Mouse (Mus musculus): ENCODE measurements around the gene Sarnp. TPM values are rescaled to one million over a fixed set of nuclear protein-coding genes. Genes with fewer than 3 reads are reported as not detected.

The Sarnp gene
- 198 and 235 TPM in 2 replicates for polyA plus RNA-seq (2016; fragmentation: Nextera tagmentation; extraction: Ambion mirVana)

DNA sequence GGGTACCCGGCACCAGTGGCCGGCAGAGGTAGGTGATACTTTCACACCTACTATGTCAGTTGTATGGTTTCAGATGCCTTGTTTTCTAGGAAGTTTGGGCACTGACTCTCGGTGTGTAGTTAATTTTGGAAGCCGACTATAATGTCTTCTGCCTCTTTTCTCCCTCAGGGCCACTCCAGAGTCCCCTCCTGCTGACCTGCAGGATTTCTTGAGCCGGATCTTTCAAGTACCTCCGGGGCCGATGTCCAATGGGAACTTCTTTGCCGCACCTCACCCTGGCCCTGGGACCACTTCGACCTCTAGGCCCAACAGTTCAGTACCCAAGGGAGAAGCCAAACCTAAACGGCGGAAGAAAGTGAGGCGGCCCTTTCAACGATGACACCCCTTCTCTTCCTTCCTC, at the start of gene Sarnp:
Sarnp (plus strand) TSS at position 301 of the 400 bp plus-strand sequence.
- no peak within 1 kb of the TSS for H3K9ac ChIP-seq
- H3K4me2 ChIP-seq (replicated peaks): no peak within 1 kb of the TSS
- H3K9me3 ChIP-seq: no peaks in the 10 kb centered on the region
- WGBS: 92% methylated on average over 13 of the region's 13 CpGs
- H3K4me3 ChIP-seq: no peak within 1 kb of the TSS
- no peak for ATAC-seq (ENCODE audit: low FRiP score, low read depth)
- no peak within 1 kb of the TSS for H3K27ac ChIP-seq
- H3K4me1 ChIP-seq: peaks cover 8% of the 10 kb centered on the region; the same call in 1 of the 2 replicates
- no peaks in the 10 kb centered on the region for H3K27me3 ChIP-seq (replicated peaks)
- peaks cover 58% of the 10 kb centered on the region for H3K36me3 ChIP-seq

DNA sequence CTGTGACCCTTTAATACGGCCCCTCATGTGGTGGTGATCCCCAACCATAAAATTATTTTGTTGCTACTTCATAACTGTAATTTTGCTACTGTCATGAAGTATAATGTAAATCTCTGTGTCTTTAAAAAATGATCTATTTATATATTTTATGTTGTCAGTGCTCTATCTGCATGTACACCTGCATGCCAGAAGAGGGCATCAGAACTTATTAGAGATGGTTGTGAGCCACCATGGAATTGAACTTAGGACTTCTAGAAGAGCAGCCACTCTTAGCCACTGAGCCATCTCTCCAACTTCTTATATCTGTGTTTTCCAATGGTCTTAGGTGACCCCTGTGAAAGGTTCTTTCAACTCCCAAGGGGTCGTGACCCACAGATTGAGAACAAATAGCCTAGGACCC, 44.2 kb upstream of the Sarnp start:
- H3K36me3 ChIP-seq: peaks cover 4% of the 10 kb centered on the region; the same call in 1 of the 2 replicates
- WGBS: 81% methylated on average over 2 of the region's 2 CpGs
- H3K9ac ChIP-seq: no peak overlapping the region

DNA sequence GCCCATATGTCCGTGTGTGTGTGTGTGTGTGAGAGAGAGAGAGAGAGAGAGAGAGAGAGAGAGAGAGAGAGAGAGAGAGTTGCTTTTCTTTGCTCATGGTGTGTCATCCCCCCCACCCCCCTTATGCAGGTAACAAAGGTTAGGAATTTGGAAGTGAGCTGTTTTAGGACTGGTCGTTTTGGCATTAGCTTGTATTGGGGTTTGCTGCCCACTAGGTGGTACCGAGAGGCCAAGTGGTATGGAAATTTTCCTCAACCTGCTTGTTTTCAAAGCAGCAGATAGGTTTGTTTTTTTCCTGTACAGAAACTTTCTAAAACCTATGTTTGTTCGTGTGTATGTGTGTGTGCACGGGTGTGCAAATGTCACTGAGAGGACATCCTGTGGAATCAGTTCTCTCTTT, 43.4 kb upstream of the Sarnp start:
- ATAC-seq (ENCODE audit: low FRiP score, low read depth): no peak
- H3K4me1 ChIP-seq: no peaks in the 10 kb centered on the region
- WGBS: 30% methylated on average over 5 of the region's 5 CpGs

More for the DNA sequence above, 44.2 kb upstream of the Sarnp start:
- H3K4me1 ChIP-seq: no peaks in the 10 kb centered on the region
- H3K27me3 ChIP-seq (replicated peaks): no peaks in the 10 kb centered on the region
- no peaks in the 10 kb centered on the region for H3K9me3 ChIP-seq
- no peak for ATAC-seq (ENCODE audit: low FRiP score, low read depth)
- no peak overlapping the region for H3K27ac ChIP-seq
- no peak overlapping the region for H3K4me3 ChIP-seq
- no peak overlapping the region for H3K4me2 ChIP-seq (replicated peaks)

DNA sequence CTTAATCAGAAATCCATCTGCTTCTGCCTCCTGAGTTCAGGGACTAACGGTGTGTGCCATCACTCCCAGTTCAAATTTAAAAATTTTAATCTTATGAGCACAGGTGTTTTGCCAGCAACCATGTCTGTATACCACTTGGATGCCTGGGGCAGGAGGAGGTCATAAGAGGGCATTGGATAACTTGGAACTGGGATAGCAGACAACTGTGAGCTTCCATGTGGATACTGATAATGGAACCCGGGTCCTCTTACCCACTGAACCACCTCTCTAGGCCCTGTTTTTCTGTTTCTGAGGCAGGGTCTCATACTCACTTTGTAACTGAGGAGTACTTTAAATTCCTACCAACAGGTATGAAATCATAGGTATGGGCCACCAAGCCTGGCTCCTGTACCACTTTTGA, 38.7 kb upstream of the Sarnp start:
- WGBS: 92% methylated on average over 2 of the region's 2 CpGs
- H3K9me3 ChIP-seq: no peaks in the 10 kb centered on the region
- H3K27me3 ChIP-seq (replicated peaks): no peaks in the 10 kb centered on the region
- no peak overlapping the region for H3K4me3 ChIP-seq
- no peak for ATAC-seq (ENCODE audit: low FRiP score, low read depth)
- no peak overlapping the region for H3K9ac ChIP-seq
- H3K27ac ChIP-seq: no peak overlapping the region
- H3K4me2 ChIP-seq (replicated peaks): no peak overlapping the region
- H3K36me3 ChIP-seq: no peaks in the 10 kb centered on the region
- H3K4me1 ChIP-seq: no peaks in the 10 kb centered on the region

More for the DNA sequence above, 43.4 kb upstream of the Sarnp start:
- H3K9me3 ChIP-seq: no peaks in the 10 kb centered on the region
- no peak overlapping the region for H3K4me2 ChIP-seq (replicated peaks)
- no peak overlapping the region for H3K9ac ChIP-seq
- no peaks in the 10 kb centered on the region; the same call in 1 of the 2 replicates for H3K36me3 ChIP-seq
- no peak overlapping the region for H3K4me3 ChIP-seq
- no peaks in the 10 kb centered on the region for H3K27me3 ChIP-seq (replicated peaks)
- no peak overlapping the region for H3K27ac ChIP-seq

DNA sequence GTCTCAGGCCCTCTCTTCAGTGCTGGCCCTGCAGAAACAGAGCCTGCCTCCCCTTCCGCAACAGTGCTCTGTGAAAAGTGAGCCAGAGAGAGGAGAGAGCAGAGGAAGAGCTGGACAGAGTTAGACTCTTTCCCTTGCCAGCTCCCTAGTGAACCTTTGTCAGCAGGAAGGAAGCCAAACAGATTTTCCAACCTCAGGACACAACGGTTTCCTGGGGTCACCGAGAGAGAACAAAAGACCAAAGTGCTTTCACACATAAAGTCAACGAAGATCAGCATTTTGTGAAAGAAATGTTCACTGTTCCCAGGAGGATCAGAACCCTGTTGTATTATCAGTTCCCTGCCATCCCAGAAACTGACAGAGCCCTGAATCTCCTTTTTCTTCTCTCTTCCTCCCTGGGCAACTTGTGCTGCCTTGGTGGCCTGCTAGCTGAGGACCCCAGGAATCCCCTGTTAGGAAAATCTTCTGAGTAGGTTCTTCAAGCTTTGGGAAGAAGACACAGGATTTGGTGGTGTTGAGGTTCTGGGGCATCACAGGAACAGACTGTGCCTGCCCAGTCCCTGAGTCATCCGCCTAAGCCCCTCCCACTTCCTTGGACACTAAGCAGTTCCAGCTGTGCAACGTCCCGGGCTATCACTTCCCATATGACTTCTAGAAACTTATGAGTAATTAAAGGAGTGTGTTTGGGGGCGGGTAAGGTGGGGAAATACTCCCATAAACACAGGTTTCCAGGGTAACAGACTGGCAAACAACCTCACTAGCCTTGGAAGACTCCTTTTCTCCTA, 37.9 kb upstream of the Sarnp start:
- no peaks in the 10 kb centered on the region for H3K36me3 ChIP-seq
- H3K9ac ChIP-seq: no peak overlapping the region
- H3K4me1 ChIP-seq: no peaks in the 10 kb centered on the region
- no peak overlapping the region for H3K27ac ChIP-seq
- WGBS: 43% methylated on average over 8 of the region's 8 CpGs
- no peak for ATAC-seq (ENCODE audit: low FRiP score, low read depth)
- H3K27me3 ChIP-seq (replicated peaks): no peaks in the 10 kb centered on the region
- H3K9me3 ChIP-seq: peaks cover 6% of the 10 kb centered on the region
- no peak overlapping the region for H3K4me3 ChIP-seq
- H3K4me2 ChIP-seq (replicated peaks): no peak overlapping the region

DNA sequence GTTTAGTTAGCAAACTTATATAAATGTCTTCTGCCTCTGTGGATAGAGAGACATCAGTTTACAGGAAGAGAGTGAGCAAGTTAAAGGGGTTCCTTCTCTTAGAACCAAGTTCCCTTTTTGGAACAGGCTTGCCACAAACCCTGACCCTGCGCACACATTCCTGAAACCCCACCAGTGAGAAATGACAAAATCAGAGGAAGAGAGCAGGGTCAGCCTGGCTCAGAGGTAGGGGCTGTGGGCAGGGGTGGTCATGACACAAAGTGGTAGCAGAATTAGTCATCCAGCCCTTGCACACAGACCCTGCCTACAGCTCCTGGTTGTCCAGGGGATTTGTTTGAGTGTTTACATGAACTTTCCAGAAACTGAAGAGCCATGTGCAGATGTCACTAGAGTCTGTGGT, 36.9 kb upstream of the Sarnp start:
- no peak for ATAC-seq (ENCODE audit: low FRiP score, low read depth)
- WGBS: 100% methylated on average over 1 of the region's 1 CpGs
- H3K4me2 ChIP-seq (replicated peaks): no peak overlapping the region
- no peak overlapping the region for H3K4me3 ChIP-seq
- no peak overlapping the region for H3K9ac ChIP-seq
- no peaks in the 10 kb centered on the region for H3K36me3 ChIP-seq
- no peaks in the 10 kb centered on the region for H3K27me3 ChIP-seq (replicated peaks)
- H3K9me3 ChIP-seq: peaks cover 14% of the 10 kb centered on the region
- H3K27ac ChIP-seq: no peak overlapping the region
- no peaks in the 10 kb centered on the region for H3K4me1 ChIP-seq

DNA sequence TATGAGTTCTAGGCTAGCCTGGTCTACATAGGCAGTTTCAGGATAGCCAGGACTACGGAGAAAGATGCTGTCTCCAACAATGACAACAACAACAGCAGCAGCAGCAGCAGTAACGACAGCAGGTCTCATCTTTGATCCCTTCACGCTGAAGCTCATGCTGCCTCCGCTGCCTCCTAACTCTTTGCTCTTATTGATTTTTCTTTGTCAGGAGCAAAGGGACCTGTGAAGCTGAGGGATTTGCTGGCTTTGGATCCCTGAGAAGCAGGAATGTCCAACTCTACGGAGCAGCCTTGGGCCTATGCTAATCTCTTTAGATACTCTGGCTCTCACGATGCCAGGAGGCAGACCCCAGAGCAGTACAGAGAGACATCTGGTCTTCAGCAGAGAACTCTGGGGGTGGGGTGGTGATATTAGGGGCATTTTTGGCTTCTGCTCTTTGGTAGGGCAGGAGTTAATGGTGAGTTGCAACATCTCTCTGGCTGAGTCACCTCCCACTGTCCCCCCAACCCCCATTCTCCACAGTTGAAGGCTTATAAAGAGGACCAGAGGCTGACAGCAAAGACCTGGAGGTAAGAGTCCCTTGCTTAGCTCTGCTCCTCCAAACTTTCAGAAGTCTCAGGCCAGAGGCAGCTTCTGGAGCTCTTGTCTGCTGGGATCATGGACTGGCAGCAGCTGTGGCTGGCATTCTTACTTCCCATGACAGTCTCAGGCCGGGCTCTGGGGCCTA, 26.6 kb upstream of the Sarnp start, which contains the start of gene Mmp19:
Mmp19 (plus strand) TSS at position 513 of the 727 bp plus-strand sequence.
- Histone ChIP-seq H3K27ac (no peak within 1 kb of the TSS), H3K4me3 (no peak within 1 kb of the TSS), H3K9me3 (no peaks in the 10 kb centered on the region), H3K27me3 (replicated peaks) (no peaks in the 10 kb centered on the region), H3K4me2 (replicated peaks) (no peak within 1 kb of the TSS), H3K36me3 (no peaks in the 10 kb centered on the region), H3K9ac (no peak within 1 kb of the TSS), H3K4me1 (no peaks in the 10 kb centered on the region)
- ATAC-seq (ENCODE audit: low FRiP score, low read depth): no peak
- 74% methylated on average over 7 of the region's 7 CpGs for WGBS

DNA sequence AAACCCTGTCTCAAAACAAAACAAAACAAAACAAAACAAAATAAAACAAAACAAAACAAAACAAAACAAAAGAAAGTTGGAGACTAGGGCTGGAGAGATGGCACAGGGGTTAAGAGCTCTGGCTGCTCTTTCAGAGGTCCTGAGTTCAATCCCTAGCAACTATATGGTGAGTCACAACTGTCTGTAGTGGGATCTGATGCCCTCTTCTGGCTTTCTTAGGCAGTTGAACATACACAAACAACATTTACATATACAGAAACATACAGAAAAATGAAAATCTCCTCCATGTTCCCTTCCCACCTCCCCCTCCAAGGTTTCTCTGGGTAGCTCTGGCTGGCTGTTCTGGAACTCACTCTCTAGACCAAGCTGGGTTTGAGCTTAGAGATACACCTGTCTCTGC, 25.1 kb upstream of the Sarnp start:
- Histone ChIP-seq H3K9ac (no peak overlapping the region), H3K27me3 (replicated peaks) (no peaks in the 10 kb centered on the region), H3K4me1 (no peaks in the 10 kb centered on the region), H3K27ac (no peak overlapping the region), H3K36me3 (no peaks in the 10 kb centered on the region), H3K9me3 (no peaks in the 10 kb centered on the region), H3K4me3 (no peak overlapping the region), H3K4me2 (replicated peaks) (no peak overlapping the region)
- no peak for ATAC-seq (ENCODE audit: low FRiP score, low read depth)

DNA sequence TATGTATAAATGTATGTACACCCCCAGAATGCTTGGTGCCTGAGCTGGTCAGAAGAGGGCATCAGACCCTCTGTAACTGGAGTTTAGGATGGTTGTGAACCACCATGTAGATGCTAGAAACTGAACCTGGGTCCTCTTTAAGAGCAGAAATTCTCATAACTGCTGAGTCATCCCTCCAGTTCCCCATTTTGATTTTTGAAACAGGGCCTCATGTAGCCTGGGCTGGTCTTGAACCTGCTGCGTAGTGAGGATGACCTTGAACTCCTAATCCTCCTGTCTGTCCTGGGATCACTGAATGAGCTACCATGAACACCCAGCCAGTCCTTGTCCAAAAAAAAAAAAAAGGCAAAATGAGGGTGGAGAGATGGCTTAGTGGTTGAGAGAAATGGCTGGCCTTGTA, 23.9 kb upstream of the Sarnp start:
- ATAC-seq (ENCODE audit: low FRiP score, low read depth): no peak
- H3K4me2 ChIP-seq (replicated peaks): no peak overlapping the region
- H3K4me1 ChIP-seq: no peaks in the 10 kb centered on the region
- no peak overlapping the region for H3K4me3 ChIP-seq
- no peak overlapping the region for H3K27ac ChIP-seq
- H3K36me3 ChIP-seq: no peaks in the 10 kb centered on the region
- H3K9ac ChIP-seq: no peak overlapping the region
- no peaks in the 10 kb centered on the region for H3K27me3 ChIP-seq (replicated peaks)
- no peaks in the 10 kb centered on the region for H3K9me3 ChIP-seq
- WGBS: 100% methylated on average over 1 of the region's 1 CpGs

DNA sequence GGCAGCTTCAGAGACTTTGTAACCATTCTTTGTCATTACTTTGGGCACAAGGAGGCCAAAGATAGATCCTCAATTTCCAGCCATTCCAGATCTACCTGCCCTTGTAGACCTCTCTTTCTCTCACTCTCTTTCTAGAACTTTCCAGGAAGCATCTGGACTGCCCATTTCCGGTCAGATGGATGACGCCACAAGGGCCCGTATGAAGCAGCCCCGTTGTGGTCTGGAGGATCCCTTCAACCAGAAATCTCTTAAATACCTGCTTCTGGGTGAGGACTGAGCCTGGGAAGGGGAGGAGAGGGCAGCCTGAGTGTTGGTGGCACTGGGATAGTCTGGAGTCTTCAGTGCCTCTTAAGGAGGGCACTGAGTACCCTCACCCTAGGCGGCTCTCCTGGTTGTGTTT, 22.7 kb upstream of the Sarnp start:
- H3K27ac ChIP-seq: no peak overlapping the region
- WGBS: 89% methylated on average over 5 of the region's 5 CpGs

DNA sequence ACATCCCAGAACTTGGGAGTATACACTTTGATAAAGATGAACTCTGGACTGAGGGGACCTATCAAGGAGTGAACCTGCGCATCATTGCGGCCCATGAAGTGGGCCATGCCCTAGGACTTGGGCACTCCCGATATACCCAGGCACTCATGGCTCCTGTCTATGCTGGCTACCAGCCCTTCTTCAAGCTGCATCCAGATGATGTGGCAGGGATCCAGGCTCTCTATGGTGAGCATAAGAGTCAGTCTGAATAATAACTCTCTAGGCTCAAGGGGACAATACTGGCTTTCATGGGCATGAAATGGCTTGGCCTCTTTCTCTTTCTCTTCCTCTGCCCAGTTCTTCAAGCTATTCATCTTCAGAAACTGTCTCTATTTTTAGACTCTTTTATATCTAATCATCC, 21.6 kb upstream of the Sarnp start:
- Histone ChIP-seq H3K9me3 (no peaks in the 10 kb centered on the region), H3K4me1 (no peaks in the 10 kb centered on the region), H3K9ac (no peak overlapping the region), H3K36me3 (peaks cover 7% of the 10 kb centered on the region; the same call in 1 of the 2 replicates), H3K4me2 (replicated peaks) (no peak overlapping the region), H3K27ac (no peak overlapping the region), H3K27me3 (replicated peaks) (no peaks in the 10 kb centered on the region), H3K4me3 (no peak overlapping the region)
- no peak for ATAC-seq (ENCODE audit: low FRiP score, low read depth)
- 99% methylated on average over 3 of the region's 3 CpGs for WGBS

More for the DNA sequence above, 22.7 kb upstream of the Sarnp start:
- Histone ChIP-seq H3K4me3 (no peak overlapping the region), H3K27me3 (replicated peaks) (no peaks in the 10 kb centered on the region), H3K4me2 (replicated peaks) (no peak overlapping the region), H3K4me1 (no peaks in the 10 kb centered on the region), H3K9me3 (no peaks in the 10 kb centered on the region), H3K9ac (no peak overlapping the region), H3K36me3 (no peaks in the 10 kb centered on the region)
- no peak for ATAC-seq (ENCODE audit: low FRiP score, low read depth)

DNA sequence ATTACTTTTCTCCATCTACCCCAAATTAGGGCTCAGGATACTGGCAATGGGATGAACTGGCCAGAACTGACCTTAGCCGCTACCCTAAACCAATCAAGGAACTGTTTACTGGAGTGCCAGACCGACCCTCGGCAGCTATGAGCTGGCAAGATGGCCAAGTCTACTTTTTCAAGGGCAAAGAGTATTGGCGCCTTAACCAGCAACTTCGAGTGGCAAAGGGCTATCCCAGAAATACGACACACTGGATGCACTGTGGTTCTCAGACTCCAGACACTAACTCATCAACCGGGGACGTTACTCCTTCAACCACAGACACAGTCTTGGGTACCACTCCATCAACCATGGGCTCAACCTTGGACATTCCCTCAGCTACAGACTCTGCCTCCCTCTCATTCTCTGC, 18.5 kb upstream of the Sarnp start:
- no peak for ATAC-seq (ENCODE audit: low FRiP score, low read depth)
- H3K4me3 ChIP-seq: no peak overlapping the region
- H3K27ac ChIP-seq: no peak overlapping the region
- H3K4me2 ChIP-seq (replicated peaks): no peak overlapping the region
- peaks cover 18% of the 10 kb centered on the region; the same call in 1 of the 2 replicates for H3K36me3 ChIP-seq
- no peak overlapping the region for H3K9ac ChIP-seq
- peaks cover 16% of the 10 kb centered on the region for H3K4me1 ChIP-seq
- H3K27me3 ChIP-seq (replicated peaks): no peaks in the 10 kb centered on the region
- 94% methylated on average over 8 of the region's 8 CpGs for whole genome bisulfite sequencing
- no peaks in the 10 kb centered on the region for H3K9me3 ChIP-seq

All from neural tube, embryonic 12.5 days (tissue).